Mouse (Mus musculus) urinary bladder, postnatal 4 days (tissue): Measurements from ENCODE around the gene Ttc27.
A peak's percentile ranks its signal among the peaks of the same experiment; 100 is the strongest.

Experiments used
- DNase-seq, 2 experiments: peaks; one replicate each; pipeline ENCODE4 v3.0.0; 2021 to 2022; ENCODE audit warnings: low spot score in 2 of 2

Gene Ttc27

DNA sequence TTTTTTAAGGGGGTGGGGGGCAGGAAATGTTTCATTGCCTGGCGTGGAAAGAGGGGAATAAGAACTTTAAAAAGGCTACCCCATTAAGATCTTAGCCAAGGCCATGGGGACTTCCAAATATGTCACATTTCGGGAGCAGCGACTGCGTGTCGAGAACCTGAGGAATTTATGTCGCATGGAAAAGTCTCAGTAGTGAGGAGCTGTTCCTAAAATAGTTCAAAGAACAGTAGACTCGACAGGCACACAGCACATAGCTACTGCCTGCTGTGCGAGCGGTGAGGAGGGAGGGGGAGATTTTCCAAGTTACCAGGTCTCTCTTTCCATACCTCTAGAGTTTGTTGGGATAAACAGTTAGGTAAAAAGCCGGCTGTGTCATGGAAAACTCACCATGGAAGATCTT is 159.4 kb downstream of the Ttc27 start:
- DNase-seq: peak in 1 of 2 experiments; percentile 43

DNA sequence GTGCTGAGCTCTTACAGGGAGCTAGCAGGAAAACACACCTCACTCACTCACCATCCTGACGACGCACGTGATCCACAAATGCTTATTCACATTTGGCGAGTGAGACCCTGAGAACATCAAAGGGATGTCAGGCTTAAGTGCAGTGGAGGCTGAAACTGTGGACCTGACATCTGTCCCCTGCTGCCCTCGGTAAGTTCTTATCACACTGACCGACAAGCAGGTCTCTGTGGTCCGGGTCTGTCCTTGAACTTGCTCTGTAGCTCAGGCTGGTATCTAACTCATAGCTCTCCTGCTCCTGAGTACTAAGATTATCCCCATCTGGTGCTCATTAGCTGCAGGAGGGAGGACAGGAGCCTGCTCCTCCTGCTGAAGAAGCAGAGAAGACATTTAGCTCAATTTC is 162.2 kb downstream of the Ttc27 start:
- DNase-seq: peak in 1 of 2 experiments; percentile 22

DNA sequence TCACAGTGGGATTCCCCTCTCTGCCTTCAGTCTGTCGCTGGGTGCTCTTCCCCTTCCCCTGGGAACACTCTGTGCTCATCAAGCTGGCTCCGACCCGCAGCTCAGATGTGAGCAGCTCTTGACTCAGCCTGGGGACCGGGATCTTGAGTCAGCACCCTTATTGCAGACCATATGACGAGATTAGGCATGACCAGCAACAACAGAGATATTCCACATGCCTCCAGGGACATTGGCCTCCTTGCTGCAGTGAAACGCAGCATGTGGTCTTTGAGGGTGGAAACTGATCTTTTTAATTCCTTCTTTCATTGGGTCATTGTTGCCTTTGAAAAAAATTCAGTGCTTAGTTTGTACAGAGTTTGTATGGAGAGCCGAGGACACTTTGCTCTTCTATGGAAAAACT is 169.5 kb downstream of the Ttc27 start:
- DNase-seq: no peak

DNA sequence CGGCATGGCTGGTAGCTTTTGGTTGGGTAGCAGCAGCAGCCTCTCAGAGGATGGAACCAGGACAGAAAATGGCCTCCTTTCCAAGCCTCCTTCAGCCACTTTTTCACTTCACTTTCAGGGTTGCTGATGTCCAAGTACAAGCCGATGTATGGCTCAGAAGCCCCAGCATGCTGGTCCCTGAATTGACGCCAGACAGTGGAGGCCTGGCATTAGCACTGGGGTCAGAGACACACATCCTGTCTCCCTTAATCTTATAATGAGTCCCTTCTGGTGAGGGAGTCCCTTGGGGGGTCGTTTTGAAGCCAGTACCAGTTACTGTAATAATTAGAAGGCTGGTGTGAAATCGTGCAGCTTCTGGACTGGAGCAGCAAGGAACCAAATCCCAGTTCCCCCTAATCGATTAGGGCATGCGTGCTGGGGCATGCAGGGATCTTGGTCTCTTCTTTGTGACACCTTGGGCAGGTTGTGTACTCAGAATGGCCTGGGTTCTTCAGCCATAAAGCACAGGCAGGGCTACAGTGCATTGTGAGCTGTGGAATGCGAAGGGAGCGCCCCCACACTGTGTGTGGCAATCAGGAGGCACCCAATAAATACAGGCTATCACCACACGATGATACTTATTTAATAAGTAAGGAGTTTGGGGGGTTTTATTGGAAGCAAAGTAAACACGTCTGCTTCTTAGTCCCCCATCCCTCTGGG is 171.5 kb downstream of the Ttc27 start:
- DNase-seq: peak in 1 of 2 experiments; percentile 16

DNA sequence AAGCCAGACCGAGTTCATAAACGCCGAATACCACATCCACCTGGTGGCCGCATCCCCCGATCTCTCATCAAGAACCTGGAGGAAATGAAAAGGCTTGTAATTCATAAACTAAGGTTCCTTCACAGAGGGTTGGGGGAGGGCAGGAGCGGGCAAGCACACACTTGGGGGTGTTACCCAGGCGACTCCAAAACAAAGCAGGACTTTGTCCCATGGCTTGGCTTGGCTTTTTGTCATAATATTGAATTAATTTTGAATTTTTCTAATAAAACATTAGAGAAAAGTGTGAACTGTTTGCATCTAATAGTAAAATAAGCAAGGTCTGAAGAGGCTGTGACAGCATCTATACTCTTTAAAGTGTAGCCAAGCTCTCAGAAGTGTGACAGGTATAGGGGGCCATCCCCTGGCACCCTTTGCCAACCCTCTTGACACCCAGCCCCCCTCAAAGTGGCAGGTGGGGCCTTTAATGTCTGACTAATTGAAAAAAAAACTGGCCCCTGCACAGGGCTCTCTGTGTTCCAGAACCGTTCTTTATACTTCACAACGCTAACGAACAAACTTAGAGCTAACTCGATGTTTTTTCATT is 172.1 kb downstream of the Ttc27 start:
- DNase-seq: peak in 1 of 2 experiments; percentile 9

DNA sequence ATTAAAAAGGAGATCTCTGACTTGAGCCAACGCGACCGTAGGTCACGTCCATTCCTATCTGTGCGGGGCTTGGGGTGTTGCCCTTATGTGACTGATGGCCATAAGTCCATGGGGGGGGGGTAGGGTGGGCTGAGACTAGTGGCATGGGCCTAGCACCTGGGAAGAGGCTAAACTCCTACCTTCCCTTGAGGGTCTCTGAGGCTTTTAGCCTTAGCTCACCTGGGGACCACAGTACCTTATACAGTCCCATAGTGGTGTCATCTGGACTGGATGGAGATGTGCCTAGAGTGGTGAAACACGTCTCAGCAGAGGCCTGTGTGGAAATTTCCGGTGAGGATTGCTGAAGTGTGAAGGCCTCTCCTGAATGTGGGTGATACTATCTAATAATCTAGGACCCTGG is 184.9 kb downstream of the Ttc27 start:
- no peak for DNase-seq

DNA sequence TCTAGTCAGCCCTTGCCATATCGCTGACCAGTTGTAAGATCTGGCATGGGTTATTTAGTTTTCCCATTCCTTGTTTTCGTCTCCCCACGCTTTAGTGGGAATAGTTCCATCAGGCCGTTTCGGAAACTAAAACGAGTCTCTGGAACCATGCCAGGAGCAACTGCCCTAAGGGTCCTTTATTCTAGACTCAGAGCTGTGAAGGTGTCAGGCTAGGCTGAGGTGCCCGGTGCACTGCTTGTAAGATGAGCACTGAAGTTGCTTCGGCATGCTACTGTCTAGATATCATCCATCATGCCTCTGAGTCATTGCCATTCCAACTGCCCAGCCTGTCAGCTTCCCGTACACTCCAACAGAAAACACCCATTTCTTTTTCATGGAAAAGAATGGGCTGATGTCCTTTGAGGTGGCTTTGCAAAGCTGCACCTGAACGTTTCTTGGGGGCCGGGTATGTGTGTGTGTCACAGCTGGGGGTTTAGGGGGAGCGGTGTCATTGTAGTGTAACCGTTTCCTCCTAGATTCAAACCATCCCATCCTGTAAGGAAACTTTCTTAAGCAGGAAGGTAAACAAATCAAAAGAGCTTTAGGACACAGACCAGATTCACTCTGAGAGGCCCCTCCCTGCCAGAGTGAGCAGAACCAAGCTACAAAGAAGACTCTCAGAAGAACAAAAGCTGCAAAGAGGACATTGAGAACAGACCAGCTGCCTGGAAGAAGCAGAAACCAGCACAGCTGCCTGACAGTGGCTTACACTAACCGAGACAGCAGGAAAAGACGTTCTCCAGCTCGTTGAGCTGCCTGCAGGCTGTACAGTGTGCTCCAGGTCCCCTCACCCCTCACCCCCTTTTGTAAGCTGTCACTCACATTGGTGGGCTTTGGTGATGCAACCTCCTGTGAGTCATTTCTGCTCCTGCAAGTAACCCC is 186.1 kb downstream of the Ttc27 start:
- DNase-seq: no peak

DNA sequence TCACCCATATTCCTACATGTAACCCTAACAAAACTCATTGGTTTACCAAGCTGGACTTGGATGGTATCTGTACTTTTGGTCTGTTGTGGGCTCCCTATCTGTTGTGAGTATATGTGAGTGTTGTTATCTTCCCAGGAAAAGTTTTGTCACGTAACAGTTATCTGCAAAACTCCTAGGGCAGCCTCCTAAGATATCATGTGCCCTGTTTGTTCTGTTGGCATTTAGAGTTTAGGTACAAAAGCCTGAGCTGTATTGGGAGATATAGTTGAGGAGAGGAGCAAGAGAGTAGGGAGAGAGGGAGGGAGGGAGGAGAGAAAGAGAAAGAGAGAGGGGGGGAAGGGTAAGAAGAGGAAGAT is 186.8 kb downstream of the Ttc27 start:
- DNase-seq: no peak

DNA sequence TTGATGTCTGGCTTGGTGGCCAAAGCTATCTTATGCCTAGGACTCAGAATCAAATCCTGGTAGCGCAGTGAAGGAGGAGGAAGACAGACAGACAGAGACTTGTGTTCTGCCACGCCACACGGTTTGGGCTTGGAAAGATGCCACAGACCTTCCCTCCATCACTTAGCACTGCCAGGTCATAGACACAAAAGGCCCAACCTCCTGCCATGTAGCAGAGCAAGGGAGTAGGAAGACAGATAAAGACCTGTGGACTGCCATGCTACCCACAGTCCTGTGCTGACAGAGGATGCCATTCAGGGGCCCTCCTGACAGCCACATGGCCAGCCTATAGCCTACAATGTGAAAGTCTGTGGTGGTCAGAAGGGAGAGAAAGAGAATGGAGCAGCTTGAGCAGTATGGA is 187.4 kb downstream of the Ttc27 start:
- no peak for DNase-seq

DNA sequence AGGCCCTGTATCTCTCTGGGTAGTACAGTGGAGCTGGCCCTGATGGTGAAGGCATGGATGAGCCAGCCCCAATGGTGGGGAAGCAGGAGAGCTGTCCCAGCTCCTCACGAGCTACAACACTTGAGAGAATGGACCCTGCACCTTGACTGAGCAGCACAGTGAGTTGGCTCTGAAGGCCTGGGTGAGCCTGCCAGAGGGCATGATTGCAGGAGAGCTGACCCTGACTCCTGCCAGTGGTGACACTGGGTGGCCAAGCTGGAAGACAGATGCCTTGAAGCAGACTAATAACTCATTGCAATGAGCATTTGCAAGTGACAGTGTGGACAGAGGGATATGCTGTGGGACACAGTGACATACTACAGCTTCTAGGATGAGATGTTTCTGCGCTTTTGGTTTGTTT is 195.5 kb downstream of the Ttc27 start:
- no peak for DNase-seq
